Mouse (Mus musculus) liver, embryonic 14.5 days (tissue): ENCODE data around the gene Fastkd5.

ENCODE experiments used
- CTCF ChIP-seq: IDR thresholded peaks from 2 replicates; pipeline ENCODE4 v1.5.1; 2016; ENCODE audit warnings: antibody characterized with exemption, low read depth, control low read depth
- EP300 ChIP-seq: IDR thresholded peaks from 2 replicates; pipeline ENCODE4 v1.6.1; 2016; ENCODE audit warnings: antibody characterized with exemption, low read depth

GRCm38 (mm10) chr2:130642684-130643369, 13.0 kb upstream of the Fastkd5 start, which contains the start of gene Lzts3:
- TF ChIP-seq CTCF: no peak
- no peak for TF ChIP-seq EP300
